Mouse (Mus musculus) kidney, adult 10 weeks (tissue): Measurements from ENCODE around the gene Ablim2. TPM values are rescaled to one million over a fixed set of nuclear protein-coding genes. Genes with fewer than 3 reads are reported as not detected.

Experiments
- polyA plus RNA-seq: library from polyadenylated mRNA; stranded (reverse); fragments of 350-450 nt; fragmentation: Illumina TruSeq; extraction: RNeasy Lipid Tissue Mini Kit (QIAGEN cat#74804); gene quantifications from one replicate; pipeline ENCODE4 v1.2.3, GENCODE M21; 2014; ENCODE audit warnings: low read depth, low replicate concordance

Ablim2 gene
- polyA plus RNA-seq, result 0.12 TPM

DNA sequence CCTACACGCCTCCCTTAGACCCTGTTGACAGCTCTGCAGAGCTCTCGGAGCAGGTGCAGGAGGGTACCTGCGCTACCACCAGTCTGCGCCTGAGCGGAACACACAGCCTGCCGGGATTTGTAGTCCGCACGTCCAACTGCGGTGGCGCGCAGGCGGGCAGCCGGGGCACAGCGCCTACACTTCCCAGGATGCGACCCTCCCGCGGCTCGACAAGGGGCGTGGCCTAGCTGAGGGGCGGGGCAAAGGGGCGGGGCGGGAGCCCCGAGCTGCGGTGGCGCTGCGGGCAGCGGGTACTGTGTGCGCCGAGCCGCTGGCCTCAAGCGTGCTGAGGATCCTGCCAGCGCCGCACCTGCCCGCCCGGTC lies at the start of gene Ablim2:
Gene Ablim2, plus strand, starts transcription at position 242 of the 363 bp plus-strand sequence.

DNA sequence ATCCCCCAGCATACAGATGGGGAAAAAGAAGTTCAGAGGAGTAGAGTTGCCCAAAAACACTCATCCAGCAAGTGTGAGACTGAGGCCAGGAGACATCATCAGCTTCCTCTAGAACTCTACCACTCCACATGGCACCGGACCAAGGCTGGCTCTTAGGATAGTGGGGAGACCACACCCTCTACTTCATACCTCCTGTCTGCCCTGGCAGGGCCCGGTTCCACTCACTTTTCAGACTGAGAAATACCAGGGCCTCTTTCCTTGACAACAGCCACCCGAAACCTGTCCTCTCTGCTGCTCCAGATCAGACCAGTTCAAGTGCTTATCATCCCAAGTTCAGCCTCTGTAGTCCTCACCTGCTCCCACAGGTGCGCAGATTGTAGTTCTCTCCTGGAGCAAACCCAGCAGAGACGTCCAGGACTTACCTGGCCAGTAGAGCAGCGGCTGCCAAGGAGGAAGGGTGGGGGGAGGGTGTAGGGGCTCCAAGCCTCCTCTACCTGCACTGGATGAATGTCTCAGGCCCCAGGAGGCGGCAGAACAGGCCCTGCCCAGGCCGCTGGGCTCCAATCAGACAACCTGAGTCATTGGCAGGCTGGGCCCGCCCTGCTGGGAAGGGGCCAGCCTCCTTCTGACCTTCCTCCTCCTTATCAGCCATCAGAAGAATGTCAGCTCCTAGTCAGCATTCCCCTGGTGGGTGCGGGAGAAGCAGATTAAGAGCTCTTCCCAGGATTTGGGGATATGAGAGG lies 18.0 kb upstream of the Ablim2 start, which contains the start of gene Sh3tc1:
Gene Sh3tc1, minus strand, starts transcription at position 452 of the 743 bp plus-strand sequence.

GRCm38 (mm10) chr5:35893093-35893804 lies 135.6 kb downstream of the Ablim2 start, which contains the start of gene Afap1:
Gene Afap1 (plus strand): TSS chr5:35893319.

Other genes starting within 250 kb of the Ablim2 start
- not detected for gene Cpz, start 232.2 kb upstream of the Ablim2 start, polyA plus RNA-seq
- gene Trmt44, start 182.8 kb upstream of the Ablim2 start, polyA plus RNA-seq, result 1.6 TPM
- gene Acox3, start 174.8 kb upstream of the Ablim2 start, polyA plus RNA-seq, result 29.4 TPM
- gene Htra3, start 78.1 kb upstream of the Ablim2 start, polyA plus RNA-seq, result not detected
- 0.81 TPM for gene Sh3tc1, start 17.9 kb upstream of the Ablim2 start, polyA plus RNA-seq
- 6.8 TPM for gene Afap1, start 135.4 kb downstream of the Ablim2 start, polyA plus RNA-seq